Mouse (Mus musculus) liver, embryonic 11.5 days (tissue): ENCODE results near the gene Ssr2. TPM values are rescaled to one million over a fixed set of nuclear protein-coding genes. Genes with fewer than 3 reads are reported as not detected.
A peak's percentile ranks its signal among the peaks of the same experiment; 100 is the strongest.

ENCODE experiments used
- ATAC-seq: fragments of 200-750 bp; cut with Nextera tagmentation; replicated peaks from 2 replicates; pipeline ENCODE4 v1.8.0; 2017; ENCODE audit warnings: moderate number of reproducible peaks, mild to moderate bottlenecking, moderate TSS enrichment, moderate library complexity; ENCODE audit not compliant: low FRiP score
- DNase-seq: peaks from one replicate; pipeline ENCODE4 v3.0.0-alpha.2; 2017; ENCODE audit warnings: low spot score
- H3K27ac ChIP-seq: fragments of 300-500 bp; sonication (generic); 2 replicates; pipeline ENCODE4 v1.5.1; 2014; ENCODE audit warnings: mild to moderate bottlenecking, low read depth, low read length, control low read depth
- H3K27me3 ChIP-seq: fragments of 300-500 bp; sonication (generic); replicated peaks from 2 replicates; pipeline ENCODE4 v1.6.1; 2014; ENCODE audit warnings: low read length, mixed read lengths; ENCODE audit not compliant: control insufficient read depth, insufficient read depth
- H3K36me3 ChIP-seq: fragments of 300-500 bp; sonication (generic); 2 replicates; pipeline ENCODE4 v1.6.1; 2014; ENCODE audit warnings: mild to moderate bottlenecking, low read length, moderate library complexity, mixed read lengths; ENCODE audit not compliant: control insufficient read depth, insufficient read depth
- H3K4me1 ChIP-seq: fragments of 300-500 bp; sonication (generic); replicated peaks from 2 replicates; pipeline ENCODE4 v1.6.1; 2014; ENCODE audit warnings: low read length, mixed read lengths; ENCODE audit not compliant: control insufficient read depth, insufficient read depth
- H3K4me2 ChIP-seq: fragments of 300-500 bp; sonication (generic); 2 replicates; pipeline ENCODE4 v1.6.1; 2014; ENCODE audit warnings: mild to moderate bottlenecking, control low read depth, moderate library complexity
- H3K4me3 ChIP-seq: fragments of 300-500 bp; sonication (generic); 2 replicates; pipeline ENCODE4 v1.5.1; 2014; ENCODE audit warnings: low read depth, low read length, control low read depth
- H3K9ac ChIP-seq: fragments of 300-500 bp; sonication (generic); 2 replicates; pipeline ENCODE4 v1.6.1; 2014; ENCODE audit warnings: low read depth, low read length, control low read depth
- H3K9me3 ChIP-seq: fragments of 300-500 bp; sonication (generic); 2 replicates; pipeline ENCODE4 v1.6.1; 2016; ENCODE audit warnings: low read length, inconsistent platforms, mixed read lengths; ENCODE audit not compliant: control insufficient read depth
- WGBS: fragments of 180-500 bp; shearing (Covaris S2); extraction: QIAGEN DNeasy Blood & Tissue Kit; methylation state at CpG from one replicate; pipeline ENCODE4 v1.1.7; 2014; 5-methylcytosine and 5-hydroxymethylcytosine counted together
- polyA plus RNA-seq: library from polyadenylated mRNA; unstranded; fragments of >200 nt; fragmentation: Nextera tagmentation; extraction: Ambion mirVana; gene quantifications from 2 replicates; pipeline ENCODE4 v1.2.1, GENCODE M21; 2014

Ssr2 gene
- polyA plus RNA-seq, 1 experiment from 2014 or later, result 307 TPM

DNA sequence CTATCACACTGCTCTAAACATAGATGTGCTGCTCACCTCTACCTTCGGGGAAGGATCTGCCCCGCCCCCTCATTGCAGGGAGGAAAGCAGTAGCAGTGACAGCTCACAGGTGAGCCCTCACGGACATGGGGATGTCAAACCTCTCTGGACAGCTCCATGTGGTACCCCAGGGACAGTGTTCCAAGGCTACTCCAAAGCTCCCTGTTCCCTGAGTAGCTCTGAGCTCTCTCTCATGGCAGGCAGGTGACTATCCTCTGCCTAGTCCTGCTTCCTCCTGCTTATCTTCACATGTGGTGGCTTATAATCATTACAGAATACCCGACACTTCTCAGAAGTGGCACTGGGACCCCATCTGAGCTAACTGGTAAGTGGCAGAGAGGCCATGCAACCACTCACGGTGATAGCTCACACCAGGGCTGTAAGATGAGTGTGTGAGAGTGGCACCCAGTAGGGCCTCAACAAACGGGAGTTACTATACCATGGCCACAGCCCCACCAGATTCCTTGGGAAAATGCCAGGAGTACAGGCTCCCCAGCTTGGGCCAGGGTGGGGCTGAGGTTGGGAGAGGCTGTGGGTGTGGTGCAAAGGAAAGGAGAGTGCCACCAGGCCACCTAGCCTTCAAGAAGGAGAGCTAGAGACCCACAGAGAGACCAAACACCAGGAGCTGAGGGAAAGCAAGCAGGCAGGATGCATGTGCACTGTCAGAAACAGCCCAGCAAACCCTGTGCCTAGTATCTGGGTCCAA is 28.8 kb upstream of the Ssr2 start:
- no peak overlapping the region for H3K27ac ChIP-seq
- DNase-seq (no peak), ATAC-seq (no peak)
- 0 out of 2 replicates have a peak overlapping the region, but pooled peaks have one; percentile 30 for H3K9ac ChIP-seq
- no peaks in the 10 kb centered on the region for H3K9me3 ChIP-seq
- WGBS, result 66% methylated on average over 6 of the region's 6 CpGs
- no peak overlapping the region for H3K4me2 ChIP-seq
- H3K36me3 ChIP-seq, result no peaks in the 10 kb centered on the region
- H3K4me1 ChIP-seq, result peaks cover 19% of the 10 kb centered on the region
- H3K27me3 ChIP-seq, result no peaks in the 10 kb centered on the region
- H3K4me3 ChIP-seq, result no peak overlapping the region

GRCm38 (mm10) chr3:88548180-88548917 is 27.3 kb upstream of the Ssr2 start, which contains the start of gene Rab25:
Gene Rab25, minus strand, starts transcription at chr3:88548300.
- Histone ChIP-seq H3K4me3 (no peak within 1 kb of the TSS), H3K27ac (no peak within 1 kb of the TSS), H3K9me3 (no peaks in the 10 kb centered on the region), H3K9ac (no peak within 1 kb of the TSS), H3K4me1 (peaks cover 23% of the 10 kb centered on the region), H3K4me2 (no peak within 1 kb of the TSS), H3K36me3 (no peaks in the 10 kb centered on the region), H3K27me3 (no peaks in the 10 kb centered on the region)
- ATAC-seq (no peak), DNase-seq (no peak)
- WGBS, result 63% methylated on average over 18 of the region's 18 CpGs

- Histone ChIP-seq H3K4me1 (peaks cover 26% of the 10 kb centered on the region), H3K9me3 (no peaks in the 10 kb centered on the region), H3K36me3 (peaks cover 13% of the 10 kb centered on the region), H3K27ac (no peak overlapping the region), H3K9ac (peak overlapping the region; percentile 72), H3K27me3 (no peaks in the 10 kb centered on the region), H3K4me2 (peak overlapping the region; percentile 93), H3K4me3 (peak overlapping the region; percentile 92)
- 80% methylated on average over 4 of the region's 4 CpGs for WGBS
- no peak for ATAC-seq
- DNase-seq, result no peak
Observed at GRCm38 (mm10) chr3:88551586-88551985, 24.1 kb upstream of the Ssr2 start.

- H3K4me3 ChIP-seq, result peak overlapping the region; percentile 92
- H3K4me1 ChIP-seq, result peaks cover 26% of the 10 kb centered on the region
- ATAC-seq, result no peak
- no peaks in the 10 kb centered on the region for H3K9me3 ChIP-seq
- H3K4me2 ChIP-seq, result peak overlapping the region; percentile 93
- DNase-seq, result no peak
- H3K27ac ChIP-seq, result peak overlapping the region; percentile 65; the same call in 1 of the 2 replicates
- H3K36me3 ChIP-seq, result peaks cover 19% of the 10 kb centered on the region
- WGBS, result 18% methylated on average over 16 of the region's 16 CpGs
- H3K27me3 ChIP-seq, result no peaks in the 10 kb centered on the region
- H3K9ac ChIP-seq, result peak overlapping the region; percentile 72
Observed at GRCm38 (mm10) chr3:88552082-88552645, 23.5 kb upstream of the Ssr2 start.

DNA sequence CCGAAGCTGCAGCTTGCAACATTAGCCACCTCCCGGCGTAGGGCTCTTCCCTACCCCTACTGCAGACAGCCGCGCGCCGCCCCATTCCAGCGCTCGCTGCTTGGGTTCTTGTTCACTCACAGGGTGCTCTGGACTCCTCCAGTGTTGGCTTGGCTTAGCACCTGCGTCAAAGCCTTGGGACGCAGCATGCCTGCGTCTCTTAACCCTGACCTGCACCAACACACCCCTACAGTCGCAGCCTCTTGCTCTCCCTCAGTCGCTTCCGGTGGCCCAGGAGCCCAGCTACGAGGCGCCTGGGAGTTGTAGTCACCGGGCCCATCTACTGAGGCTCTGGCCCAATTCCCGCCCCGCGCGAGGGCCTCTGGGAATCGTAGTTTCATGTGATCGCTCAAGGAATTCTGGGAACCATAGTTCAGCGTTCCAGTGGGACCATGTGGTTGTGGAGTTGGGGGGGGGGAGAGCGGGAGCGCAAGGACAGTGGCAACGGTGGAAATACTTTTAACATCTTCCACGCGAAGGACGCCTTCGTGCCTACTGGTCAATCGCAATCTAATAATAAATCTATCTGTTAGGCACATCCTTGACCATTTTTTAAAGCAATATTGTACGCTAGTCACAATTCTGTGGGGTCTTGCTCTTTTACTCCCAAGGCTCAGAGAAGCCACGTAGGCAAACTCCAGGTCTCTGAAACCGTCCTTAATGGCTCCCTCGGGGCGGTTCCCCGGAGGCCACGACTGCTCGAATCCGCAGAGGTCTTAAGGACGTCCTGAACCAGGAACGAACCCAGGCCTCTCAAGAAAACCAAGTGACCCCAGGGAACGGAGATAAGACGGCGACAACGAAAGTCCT is 22.8 kb upstream of the Ssr2 start, which contains the start of gene Lamtor2:
Lamtor2 (minus strand) TSS at position 399 of the 849 bp plus-strand sequence.
- under 1% methylated on average over 48 of the region's 48 CpGs for WGBS
- H3K9me3 ChIP-seq, result no peaks in the 10 kb centered on the region
- H3K27me3 ChIP-seq, result no peaks in the 10 kb centered on the region
- peak within 1 kb of the TSS; percentile 94 for H3K27ac ChIP-seq
- H3K9ac ChIP-seq, result peak within 1 kb of the TSS; percentile 92
- peaks cover 24% of the 10 kb centered on the region for H3K36me3 ChIP-seq
- peak; percentile 90 for ATAC-seq
- H3K4me2 ChIP-seq, result peak within 1 kb of the TSS; percentile 93
- H3K4me3 ChIP-seq, result peak within 1 kb of the TSS; percentile 92
- DNase-seq, result peak; percentile 94
- H3K4me1 ChIP-seq, result peaks cover 26% of the 10 kb centered on the region

DNA sequence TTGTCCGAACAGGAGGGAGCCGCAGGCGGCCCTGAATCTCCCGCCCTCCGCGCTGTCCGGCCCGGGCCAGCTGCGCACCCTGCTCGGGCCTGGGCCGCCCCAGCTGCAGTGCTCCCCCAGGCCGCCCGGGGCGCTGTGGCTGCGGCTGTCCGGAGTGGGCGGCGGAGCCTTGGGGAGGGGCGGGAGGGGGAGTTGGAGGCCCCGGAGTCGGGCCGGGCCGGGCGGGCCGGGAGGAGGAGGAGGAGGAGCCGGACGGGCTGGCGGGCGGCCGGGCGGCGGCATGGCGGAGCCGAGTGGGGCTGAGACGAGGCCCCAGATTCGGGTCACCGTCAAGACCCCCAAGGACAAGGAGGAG is 22.2 kb upstream of the Ssr2 start, which contains the start of gene Ubqln4:
Ubqln4 (plus strand) TSS at position 234 of the 355 bp plus-strand sequence.
- ATAC-seq, result peak; percentile 83
- peak within 1 kb of the TSS; percentile 92 for H3K9ac ChIP-seq
- H3K27me3 ChIP-seq, result no peaks in the 10 kb centered on the region
- H3K4me1 ChIP-seq, result peaks cover 26% of the 10 kb centered on the region
- H3K9me3 ChIP-seq, result no peaks in the 10 kb centered on the region
- WGBS, result under 1% methylated on average over 35 of the region's 37 CpGs
- H3K4me2 ChIP-seq, result peak within 1 kb of the TSS; percentile 93
- DNase-seq, result peak; percentile 90
- H3K4me3 ChIP-seq, result peak within 1 kb of the TSS; percentile 92
- H3K36me3 ChIP-seq, result peaks cover 29% of the 10 kb centered on the region
- H3K27ac ChIP-seq, result peak within 1 kb of the TSS; percentile 94

DNA sequence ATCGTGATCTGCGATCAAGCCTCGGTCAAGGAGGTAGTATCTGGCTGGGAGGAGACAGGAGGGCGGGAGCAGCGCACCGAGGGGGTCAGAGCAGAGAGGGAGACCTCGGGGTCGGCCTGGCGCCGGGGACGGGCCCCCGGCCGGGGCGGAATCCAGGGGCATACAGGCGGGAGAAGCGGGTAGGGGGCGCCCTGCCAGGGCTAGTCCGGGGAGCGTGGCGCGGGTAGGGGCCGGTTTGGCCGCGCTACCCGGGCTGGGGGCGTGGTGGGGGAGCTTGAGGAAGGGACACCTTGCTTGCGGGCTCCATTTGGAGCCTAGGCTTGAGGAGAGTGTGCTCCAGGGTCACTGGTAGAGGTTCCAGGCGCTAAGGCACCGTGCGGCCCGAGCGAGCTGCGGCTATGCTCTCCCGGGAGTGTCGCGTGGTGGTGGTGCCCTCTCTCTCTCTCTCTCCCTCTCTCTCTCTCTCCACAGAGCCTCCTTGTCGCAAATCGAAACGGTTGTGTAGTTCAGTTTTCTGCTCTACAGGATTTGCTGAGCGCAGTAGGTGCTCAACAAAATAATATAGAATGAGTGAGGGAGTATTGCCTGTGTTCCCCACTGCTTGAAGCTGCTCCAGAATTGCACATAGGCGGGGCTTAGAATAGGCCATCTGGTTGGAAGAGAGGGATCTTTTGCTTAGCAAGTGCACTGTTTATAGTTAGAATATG is 21.6 kb upstream of the Ssr2 start:
- peaks cover 30% of the 10 kb centered on the region for H3K36me3 ChIP-seq
- H3K4me1 ChIP-seq, result peaks cover 26% of the 10 kb centered on the region
- H3K4me3 ChIP-seq, result peak overlapping the region; percentile 92
- ATAC-seq (peak; percentile 21), DNase-seq (peak; percentile 60)
- peak overlapping the region; percentile 93 for H3K4me2 ChIP-seq
- WGBS, result under 1% methylated on average over 41 of the region's 41 CpGs
- H3K9me3 ChIP-seq, result no peaks in the 10 kb centered on the region
- no peaks in the 10 kb centered on the region for H3K27me3 ChIP-seq
- H3K27ac ChIP-seq, result peak overlapping the region; percentile 94
- H3K9ac ChIP-seq, result peak overlapping the region; percentile 92
